Mouse (Mus musculus) cerebellum, adult 9-10 months (tissue): ENCODE data around the gene Aamp.

Source experiments
- DNase-seq: peaks from one replicate; pipeline ENCODE4 v3.0.0; 2022

Aamp gene

DNA sequence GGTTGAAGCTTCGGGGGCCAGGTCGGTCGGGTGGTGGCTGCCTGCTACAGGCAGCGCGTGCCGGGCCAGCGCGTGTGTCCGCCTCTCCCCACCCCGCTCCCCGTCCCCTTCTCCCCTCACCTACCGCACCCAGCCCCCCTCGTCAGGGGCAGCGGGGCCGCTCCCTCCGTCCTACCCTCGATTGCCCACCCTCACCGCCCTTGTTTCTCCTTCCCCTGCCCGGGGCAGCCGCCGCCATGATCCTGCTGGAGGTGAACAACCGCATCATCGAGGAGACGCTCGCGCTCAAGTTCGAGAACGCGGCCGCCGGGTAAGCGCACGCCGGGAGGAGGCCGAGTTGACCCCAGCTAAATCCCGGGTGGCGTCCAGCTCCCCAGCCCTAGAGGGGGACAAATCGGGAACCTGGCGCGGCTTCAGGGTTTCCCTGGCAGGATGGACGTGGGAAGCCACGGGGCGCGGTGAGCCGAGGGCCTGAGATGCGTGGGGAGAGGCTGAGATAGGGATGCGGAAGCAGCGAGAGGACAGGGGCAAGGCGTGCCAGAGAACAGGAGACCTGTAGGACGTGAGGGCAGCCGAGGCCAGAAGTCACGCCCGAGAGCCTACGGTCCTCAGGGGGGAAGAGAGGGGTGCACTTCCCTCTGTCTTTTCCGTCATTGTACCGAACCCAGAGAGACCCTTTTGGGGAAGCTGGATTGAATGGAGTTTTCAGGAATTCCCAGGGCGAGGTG, 47.8 kb downstream of the Aamp start:
- DNase-seq, result no peak

DNA sequence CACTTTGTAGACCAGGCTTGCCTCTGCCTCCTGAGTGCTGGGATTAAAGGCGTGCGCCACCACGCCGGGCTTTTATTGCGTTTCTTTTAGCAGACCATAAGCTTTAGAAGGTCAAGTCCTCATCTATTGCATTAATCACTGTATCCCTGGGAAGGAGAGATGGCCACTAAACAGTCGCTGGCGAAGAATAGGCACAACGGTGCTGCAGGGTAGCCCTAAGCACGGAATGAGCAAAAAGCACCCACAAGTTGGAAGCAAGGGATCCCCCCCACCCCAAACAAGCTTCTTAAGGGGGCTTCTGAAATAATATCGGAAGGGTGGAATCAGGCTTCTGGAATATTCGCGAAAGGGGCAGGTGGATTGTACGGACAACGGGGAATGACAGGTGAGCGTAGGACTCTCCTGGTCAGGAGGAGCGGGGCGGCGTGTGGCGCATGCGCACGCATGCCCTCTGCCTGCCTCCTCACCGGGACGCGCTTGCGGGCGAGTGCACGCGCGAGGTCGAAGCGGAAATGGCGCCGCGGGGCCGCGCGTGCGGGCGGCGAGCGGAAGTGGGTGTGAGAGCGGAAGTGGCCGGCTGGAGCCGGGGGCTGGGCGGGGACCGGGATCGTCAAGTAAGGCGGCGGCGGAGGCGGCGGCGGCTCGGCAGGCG, 48.5 kb downstream of the Aamp start, which contains the start of gene Arpc2:
TSS of gene Arpc2 (plus strand) at position 147 of the 652 bp plus-strand sequence.
- DNase-seq, result peak; percentile 96

DNA sequence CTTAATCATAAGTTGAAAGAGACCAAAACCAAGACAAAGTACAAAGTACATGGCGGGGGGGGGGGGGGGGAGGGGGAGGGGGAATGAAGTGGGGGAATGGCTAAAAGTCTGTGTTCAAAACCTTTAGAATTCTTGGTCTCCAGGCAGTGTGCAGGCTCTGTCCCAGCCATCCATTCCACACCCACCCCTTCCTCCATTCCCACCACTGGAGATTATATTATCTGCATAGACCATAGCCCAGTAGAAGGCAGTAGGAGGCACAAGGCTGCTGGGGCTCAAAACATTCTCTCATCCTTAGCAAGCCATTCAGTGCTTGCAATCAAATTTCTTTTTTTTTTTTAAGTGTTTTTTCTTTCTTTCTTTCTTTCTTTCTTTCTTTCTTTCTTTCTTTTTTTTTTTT, 53.5 kb downstream of the Aamp start:
- no peak for DNase-seq

GRCm38 (mm10) chr1:74229942-74230341, 54.6 kb downstream of the Aamp start:
- DNase-seq, result no peak
